Mouse (Mus musculus) adrenal gland, postnatal 4 days (tissue): ENCODE measurements around the gene A930004D18Rik. TPM values are rescaled to one million over a fixed set of nuclear protein-coding genes. Genes with fewer than 3 reads are reported as not detected.
"Not testable (repeated sequence)": the region's sequence is repeated elsewhere in the genome, so short reads cannot be mapped to it uniquely, and the experiment has no call there.

Experiments used
- DNase-seq, 2 experiments: peaks; one replicate each; pipeline ENCODE4 v3.0.0; 2021 to 2022; ENCODE audit warnings: low spot score in 2 of 2, mixed read lengths in 2 of 2
- microRNA-seq: library from miRNA; unstranded; fragments of <30 nt; microRNA quantifications from one replicate; pipeline ENCODE4 v1.2.0, GENCODE M21; 2021
- total RNA-seq, 2 experiments: library from RNA; stranded (reverse); gene quantifications; 2 replicates each; pipeline ENCODE4 v1.2.3; 2021

The A930004D18Rik gene
- total RNA-seq, 2 experiments from 2014 or later, result 3.1 to 4.7 TPM

DNA sequence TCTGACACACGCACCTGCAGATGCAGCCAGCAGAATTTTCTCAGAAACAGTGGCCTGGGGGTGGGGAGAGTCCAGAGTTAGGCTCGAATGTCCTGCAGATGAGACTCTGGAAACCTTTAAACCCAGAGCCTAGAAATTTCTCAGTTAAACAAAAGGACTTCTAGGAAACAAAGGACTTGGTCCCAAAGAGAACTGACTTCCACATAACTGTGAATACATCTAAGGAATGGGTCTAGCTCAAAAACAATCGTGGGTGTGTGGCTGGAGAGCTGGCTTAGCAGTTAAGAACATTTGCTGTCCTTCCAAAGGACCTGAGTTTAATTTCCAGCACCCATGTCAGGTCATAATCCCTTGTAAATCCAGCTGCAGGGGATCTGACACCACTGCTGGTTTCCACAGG, 22.0 kb downstream of the A930004D18Rik start:
- no peak for DNase-seq

DNA sequence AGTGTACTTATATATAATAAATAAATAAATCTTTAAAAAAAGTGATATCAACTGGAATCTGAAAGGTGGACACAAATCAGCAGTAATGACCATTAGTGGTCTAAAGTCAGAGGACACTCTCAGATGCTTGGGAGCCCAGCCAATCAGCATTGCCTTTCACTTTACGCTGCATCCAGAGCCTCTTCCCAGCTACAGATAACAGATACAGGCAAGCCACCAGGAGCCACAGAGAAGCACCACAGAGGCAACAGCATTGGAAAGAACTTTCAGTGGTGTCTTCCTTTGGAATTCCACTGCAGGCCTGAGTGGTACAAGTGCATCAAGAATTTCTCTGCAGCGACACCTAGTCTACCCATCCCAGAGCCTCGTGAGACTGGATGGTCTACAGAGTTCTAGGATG, 24.7 kb downstream of the A930004D18Rik start:
- DNase-seq, result no peak

DNA sequence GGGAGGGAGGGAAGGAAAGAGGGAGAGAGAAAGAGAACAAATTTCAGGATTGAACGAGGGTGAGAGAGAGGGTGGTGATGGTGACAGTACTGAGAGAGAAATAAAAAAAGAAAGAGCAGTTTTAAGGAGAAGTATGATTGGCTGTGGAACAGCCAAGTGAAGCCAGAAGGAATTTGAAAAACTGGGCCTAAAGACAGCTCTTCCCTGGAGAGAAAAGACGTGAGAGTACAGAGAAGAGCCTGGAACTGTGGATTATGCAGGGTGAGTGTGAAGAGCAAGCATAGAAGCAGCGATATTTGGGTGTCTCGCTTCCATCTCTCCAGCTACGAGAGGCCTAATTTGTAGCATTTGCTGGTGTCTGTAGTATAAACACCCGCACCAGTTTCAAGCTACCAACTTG, 26.3 kb downstream of the A930004D18Rik start:
- DNase-seq, result no peak

DNA sequence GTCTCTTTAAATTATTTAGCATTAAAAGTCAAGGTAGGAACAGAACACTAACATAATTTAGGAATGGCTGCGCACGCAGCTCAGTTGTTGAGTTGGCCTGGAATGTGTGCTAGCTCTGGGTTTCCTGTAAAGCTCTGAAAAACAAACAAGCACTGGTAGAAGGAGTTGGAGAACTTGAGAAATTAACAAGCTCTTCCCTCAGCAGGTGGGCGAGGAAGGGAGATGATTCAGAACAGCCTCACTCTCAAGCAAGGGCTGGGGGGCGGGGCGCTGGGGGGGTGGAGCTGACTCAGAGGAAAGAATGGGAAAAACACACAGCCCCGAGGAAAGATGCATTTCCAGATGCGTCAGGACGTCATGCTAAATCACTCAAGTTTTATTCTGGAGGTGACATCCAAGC, 32.4 kb downstream of the A930004D18Rik start:
- DNase-seq, result no peak

GRCm38 (mm10) chr2:18004286-18004685, 33.3 kb downstream of the A930004D18Rik start:
- DNase-seq, result no peak

GRCm38 (mm10) chr2:18002306-18002705, 35.2 kb downstream of the A930004D18Rik start:
- no peak for DNase-seq

DNA sequence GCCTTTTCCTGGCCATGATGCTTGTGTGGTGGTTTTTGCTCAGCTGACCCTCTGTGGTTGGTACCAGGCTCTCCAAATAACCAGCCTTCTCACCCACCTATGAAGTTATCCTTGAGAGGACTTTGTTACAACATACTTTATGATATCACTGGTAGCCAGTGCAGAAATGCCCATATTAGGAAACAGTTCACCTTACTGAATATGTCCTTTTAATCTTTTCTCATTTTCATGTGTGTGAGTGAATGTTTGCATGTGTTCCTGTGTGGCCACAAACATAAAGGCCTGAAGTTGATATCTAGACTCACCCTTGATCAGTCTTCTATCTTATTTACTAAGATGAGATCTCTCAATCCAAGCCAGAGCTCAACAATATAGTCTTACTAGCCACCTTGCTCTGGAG, 40.7 kb downstream of the A930004D18Rik start, which contains the start of gene H2al2a:
TSS of gene H2al2a (minus strand) at position 101 of the 400 bp plus-strand sequence.
- no peak for DNase-seq

DNA sequence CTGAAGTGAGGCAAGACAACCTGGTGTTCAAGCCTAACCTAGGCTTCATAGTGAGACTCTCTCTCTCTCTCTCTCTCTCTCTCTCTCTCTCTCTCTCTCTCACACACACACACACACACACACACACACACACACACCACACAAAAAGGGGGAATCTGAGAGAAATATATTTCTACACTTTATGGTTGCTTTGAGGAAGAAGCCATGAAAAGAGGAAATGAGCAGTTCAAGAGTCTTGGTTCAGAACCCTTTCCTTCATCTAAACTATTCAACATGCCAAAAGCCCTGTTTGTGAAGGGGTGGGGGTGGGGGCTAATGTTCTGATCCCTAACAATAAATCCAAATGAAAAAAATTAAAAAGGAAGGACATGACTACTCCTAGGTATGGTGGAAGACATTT, 48.0 kb downstream of the A930004D18Rik start:
- DNase-seq, result no peak

GRCm38 (mm10) chr2:17989115-17989514, 48.4 kb downstream of the A930004D18Rik start:
- DNase-seq, result no peak

- DNase-seq, result no peak
Observed at GRCm38 (mm10) chr2:17986694-17987093, 50.8 kb downstream of the A930004D18Rik start.

DNA sequence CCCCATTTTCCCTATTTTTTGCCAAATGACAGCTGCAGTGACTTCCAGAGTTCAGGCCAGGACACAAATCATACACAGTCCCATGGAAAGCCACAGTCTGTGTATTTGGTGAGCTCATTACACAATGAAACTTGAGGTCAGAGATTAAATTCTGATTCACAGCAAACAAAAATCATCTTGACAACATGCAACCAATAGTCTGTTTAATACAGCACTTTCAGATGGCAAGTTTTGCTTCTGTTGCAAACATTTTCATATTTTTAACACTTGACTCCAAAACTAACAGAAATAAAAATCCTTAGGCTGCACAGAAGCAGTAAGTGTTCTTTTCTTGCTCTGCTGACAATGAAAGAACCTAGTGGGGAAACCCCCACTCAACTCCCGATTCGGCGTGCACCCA, 52.8 kb downstream of the A930004D18Rik start:
- DNase-seq, result no peak

DNA sequence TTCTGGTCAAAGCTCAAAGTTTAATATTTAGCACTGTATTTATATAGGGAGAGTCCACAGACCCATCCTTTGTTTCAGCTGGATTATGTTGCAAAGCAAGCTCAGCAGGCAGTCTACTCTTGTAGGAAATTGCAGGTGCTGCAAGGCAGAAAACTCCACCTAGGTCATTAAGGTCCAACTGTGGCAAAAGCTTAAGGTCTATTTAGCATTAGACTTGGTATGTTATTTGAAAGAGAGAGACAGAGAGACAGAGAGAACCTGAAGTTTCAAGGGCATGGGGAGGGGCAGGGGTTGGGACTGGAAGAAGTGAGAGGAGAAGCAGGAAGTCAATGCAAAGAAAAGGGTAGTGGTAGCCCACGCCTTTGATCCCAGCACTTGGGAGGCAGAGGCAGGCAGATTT, 54.8 kb downstream of the A930004D18Rik start:
- DNase-seq, result no peak

GRCm38 (mm10) chr2:17978706-17979105, 58.8 kb downstream of the A930004D18Rik start:
- DNase-seq, result no peak

DNA sequence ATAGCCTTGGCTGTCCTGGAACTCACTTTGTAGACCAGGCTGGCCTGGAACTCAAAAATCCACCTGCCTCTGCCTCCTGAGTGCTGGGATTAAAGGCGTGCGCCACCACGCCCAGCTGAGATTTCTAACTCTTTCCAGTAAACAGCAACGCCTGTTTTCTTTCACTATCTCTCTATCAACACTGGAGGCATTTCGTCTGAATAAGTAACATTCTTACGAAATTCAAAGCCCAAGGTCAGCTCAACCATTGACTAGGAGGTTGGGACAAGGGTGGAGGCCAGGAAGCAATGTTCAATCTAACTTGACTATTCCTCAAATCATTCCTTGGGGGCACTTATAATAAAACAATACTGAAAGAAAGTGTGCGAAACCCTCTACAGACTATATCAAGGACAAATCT, 59.3 kb downstream of the A930004D18Rik start:
- not testable (repeated sequence) for DNase-seq

- DNase-seq, result not testable (repeated sequence)
Observed at GRCm38 (mm10) chr2:17977645-17978044, 59.9 kb downstream of the A930004D18Rik start.

DNA sequence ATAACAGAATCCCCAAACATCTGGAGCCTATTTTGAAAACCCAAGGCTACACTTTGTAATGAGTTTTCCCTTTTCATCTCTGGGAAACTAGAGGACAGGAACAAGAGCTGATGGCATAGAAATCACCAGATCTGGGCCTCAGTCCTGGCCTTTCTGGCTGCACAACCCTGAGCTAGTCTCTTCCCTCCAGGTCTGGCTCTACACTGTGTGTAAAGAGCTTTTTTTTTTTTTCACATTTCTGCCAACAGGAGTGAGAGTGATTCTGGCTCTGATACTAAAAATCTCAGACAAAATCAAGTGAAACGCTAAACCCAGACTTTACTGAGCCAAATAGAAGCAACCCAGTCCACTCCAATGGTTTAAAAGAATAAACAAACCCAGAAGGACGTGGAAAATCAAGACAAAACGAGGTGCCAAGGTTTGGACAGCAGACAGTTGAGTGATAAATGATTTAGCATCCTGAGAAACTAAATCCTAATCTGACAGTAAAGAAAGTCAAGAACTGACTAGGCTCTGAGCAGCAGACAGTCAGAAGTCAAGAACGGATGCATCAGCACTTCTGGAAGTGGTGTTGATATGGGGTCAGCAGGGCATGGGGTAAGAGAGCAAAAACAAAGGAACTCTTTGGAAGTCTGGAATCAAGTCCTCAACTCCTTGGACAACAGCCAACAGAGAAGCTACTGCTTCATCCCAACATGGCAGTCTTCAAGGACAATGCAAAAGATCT, 61.8 kb downstream of the A930004D18Rik start:
- no peak for DNase-seq

Small RNAs within 50 kb of the gene (microRNA-seq; reads per million reads assigned to microRNA genes)
- 2.4 reads per million for gene Mir7655

Other genes with a start within 250 kb of the A930004D18Rik start
- not detected for gene H2al2a, start 40.8 kb downstream of the A930004D18Rik start, total RNA-seq
- 10 to 100 TPM in 1 of 2 experiments, 1 to 10 TPM in 1; 9.9 to 11.3 TPM for gene Skida1, start 11.3 kb upstream of the A930004D18Rik start, total RNA-seq
- gene Mllt10, start 17.5 kb upstream of the A930004D18Rik start, total RNA-seq, result 10 to 100 TPM; 62.2 to 64.8 TPM